Mouse (Mus musculus) ES-CJ7 (cell line): ENCODE measurements around the gene Dclk1.

ENCODE experiments used
- DNase-seq: peaks from one replicate; pipeline ENCODE4 v3.0.0; 2011; ENCODE audit warnings: low read depth, low spot score

The Dclk1 gene

DNA sequence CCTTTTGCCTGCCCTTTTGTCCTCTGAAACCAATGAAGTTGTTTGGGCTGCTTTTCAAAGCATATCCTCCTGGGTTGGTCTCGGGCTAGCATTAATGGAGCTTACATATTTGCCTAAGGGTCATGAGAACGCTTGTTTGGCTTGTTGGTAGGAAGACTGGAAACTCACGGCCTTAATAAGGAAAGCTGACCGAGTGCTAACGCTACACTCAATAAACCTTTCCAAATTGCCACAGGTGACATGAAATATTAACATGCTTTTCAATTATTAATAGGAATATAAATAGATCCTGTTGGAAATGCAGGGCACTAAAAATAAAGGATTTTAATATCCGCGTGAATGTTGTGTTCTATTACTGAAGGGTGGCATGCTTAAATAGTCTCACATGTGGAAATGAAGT is 257.1 kb downstream of the Dclk1 start:
- no peak for DNase-seq

GRCm38 (mm10) chr3:55510198-55510597 is 268.0 kb downstream of the Dclk1 start:
- no peak for DNase-seq

DNA sequence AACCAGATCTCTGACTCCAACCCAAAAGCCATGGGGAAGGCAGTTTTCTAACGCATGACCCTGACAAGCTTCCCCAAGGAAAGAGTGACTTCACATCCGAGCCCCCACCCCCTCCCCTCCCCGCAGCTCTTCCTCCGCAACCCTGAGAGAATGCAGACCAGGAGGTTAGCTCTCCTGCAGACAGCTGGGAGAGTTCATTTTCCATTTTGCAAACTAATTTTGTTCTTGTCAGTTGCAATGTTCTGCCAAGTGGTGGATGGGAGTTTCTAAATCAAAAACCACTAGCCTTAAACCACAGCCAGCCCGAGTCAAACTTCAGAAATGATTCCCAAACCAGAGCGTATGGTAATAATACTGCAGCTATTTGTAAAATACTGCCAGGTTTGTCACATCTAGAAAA is 269.5 kb downstream of the Dclk1 start:
- no peak for DNase-seq

GRCm38 (mm10) chr3:55515966-55516365 is 273.8 kb downstream of the Dclk1 start:
- DNase-seq, result no peak

DNA sequence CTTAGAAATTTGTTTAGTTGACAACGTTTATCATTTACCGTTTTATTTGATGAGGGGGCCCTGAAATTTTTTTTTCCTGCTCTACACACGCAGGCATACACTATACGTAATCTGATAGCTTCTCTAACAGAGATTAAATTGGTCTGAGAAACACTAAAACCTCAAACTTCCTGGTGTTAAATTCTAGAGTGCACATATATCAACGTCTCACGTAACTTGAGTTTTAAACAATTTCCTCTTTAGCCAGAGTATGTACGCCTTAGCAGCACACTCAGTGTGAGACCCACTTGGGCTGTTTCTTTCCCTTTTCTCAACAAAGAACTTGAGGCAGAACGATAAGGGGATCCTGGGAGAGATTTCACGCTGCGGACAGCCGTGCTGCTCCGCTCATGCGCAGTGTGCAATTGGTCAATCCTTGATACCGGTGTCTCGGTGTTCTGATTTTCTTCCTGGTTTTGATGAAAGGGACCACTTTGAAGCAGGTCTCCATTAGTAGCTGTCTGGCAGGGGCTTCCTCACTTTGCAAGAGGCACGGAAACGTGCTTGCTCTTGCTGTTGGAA is 275.4 kb downstream of the Dclk1 start:
- DNase-seq, result no peak

- peak; percentile 51 for DNase-seq
Observed at GRCm38 (mm10) chr3:55520240-55521180, 278.3 kb downstream of the Dclk1 start.

- no peak for DNase-seq
Observed at GRCm38 (mm10) chr3:55521776-55522175, 279.6 kb downstream of the Dclk1 start.

GRCm38 (mm10) chr3:55523224-55523623 is 281.1 kb downstream of the Dclk1 start:
- DNase-seq, result no peak

- DNase-seq, result no peak
Observed at GRCm38 (mm10) chr3:55523735-55524477, 281.7 kb downstream of the Dclk1 start.

- no peak for DNase-seq
Observed at GRCm38 (mm10) chr3:55524491-55525195, 282.5 kb downstream of the Dclk1 start.

DNA sequence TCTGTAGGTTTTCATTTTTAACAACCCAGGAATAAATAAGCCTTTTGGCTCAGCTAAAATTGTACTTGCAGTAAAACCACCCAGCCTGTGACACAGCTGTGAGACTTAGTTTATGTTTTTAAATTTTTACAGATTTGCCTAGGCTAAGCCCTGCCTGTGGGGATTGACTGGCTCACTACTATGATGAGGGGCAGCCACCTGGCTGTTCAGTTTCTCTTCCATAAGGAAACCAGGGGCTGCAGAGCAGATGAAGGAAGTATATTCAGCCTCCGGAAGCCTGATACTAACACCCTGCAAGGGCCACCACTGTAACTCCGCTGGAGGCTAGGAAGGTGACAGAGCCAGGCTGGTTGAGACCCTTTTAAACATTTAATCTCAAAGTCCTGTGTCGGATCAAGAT is 284.3 kb downstream of the Dclk1 start:
- no peak for DNase-seq

DNA sequence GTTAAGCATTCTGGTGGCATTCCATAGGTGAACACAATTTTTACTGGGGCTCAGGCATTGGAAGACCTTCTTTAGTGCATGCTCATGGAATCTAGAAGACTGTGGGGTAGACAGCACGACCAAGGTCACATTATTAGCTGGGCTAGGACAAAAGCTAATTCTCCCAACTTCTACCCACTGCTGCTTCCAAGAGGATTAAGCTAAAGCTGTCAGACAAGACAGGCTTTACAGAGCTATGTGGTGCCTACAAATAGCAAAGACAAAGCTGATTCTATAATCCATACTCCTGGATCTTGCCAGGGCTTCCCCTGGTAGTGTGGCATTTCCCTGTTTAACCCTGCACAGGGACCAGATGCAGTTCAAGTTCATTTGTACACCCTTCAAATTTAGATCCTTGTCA is 285.4 kb downstream of the Dclk1 start:
- DNase-seq, result no peak

GRCm38 (mm10) chr3:55528012-55528411 is 285.8 kb downstream of the Dclk1 start:
- DNase-seq, result no peak

DNA sequence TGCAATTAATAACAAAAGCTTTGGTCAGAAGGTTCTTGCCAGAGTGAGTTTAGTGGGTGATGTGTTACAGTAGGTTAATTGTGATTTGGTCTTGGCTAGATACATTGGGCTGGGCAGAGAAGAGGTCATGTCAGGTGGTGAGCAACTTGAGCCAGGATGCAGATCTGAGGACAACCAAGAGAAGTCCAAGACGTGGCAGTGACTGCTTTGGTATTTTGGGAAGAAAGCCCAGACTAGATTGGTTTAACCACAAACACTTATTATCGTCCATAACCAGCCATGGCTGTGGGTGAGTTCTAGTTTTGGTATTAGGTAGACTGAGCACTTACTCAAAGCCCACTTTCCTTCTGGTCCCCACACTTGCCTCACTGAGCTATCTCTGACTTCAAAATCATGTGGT is 287.2 kb downstream of the Dclk1 start:
- no peak for DNase-seq

- DNase-seq, result no peak
Observed at GRCm38 (mm10) chr3:55531204-55532044, 289.3 kb downstream of the Dclk1 start.

- no peak for DNase-seq
Observed at GRCm38 (mm10) chr3:55532175-55532973, 290.2 kb downstream of the Dclk1 start.

GRCm38 (mm10) chr3:55535591-55536200 is 293.5 kb downstream of the Dclk1 start:
- no peak for DNase-seq

GRCm38 (mm10) chr3:55536901-55537300 is 294.7 kb downstream of the Dclk1 start:
- DNase-seq, result no peak

- no peak for DNase-seq
Observed at GRCm38 (mm10) chr3:55537714-55538113, 295.6 kb downstream of the Dclk1 start.

DNA sequence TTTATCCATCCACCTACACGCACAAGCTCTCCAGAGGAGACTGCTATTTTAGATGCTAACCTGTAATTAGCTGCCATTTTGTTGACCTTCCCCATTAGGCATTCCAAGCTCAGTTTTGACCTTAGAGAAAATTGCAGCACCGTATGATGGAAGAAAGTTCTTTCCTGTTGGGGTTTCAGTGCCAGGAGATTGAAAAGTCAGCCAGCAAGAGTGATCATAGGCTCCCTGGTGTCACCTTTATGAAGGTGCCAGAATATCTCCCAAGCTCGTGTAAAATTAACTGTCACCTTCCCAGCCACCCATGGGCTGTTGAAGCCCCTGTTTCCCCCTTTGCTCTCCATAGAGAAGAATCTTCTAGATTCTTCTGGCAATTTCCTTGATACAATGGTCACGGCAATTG is 297.2 kb downstream of the Dclk1 start:
- no peak for DNase-seq
